Mouse (Mus musculus) G1E (cell line): ENCODE data around the gene Npc2.

Source experiments
- CTCF ChIP-seq: IDR thresholded peaks from 2 replicates; pipeline ENCODE4 v1.5.1; 2012; ENCODE audit warnings: low read depth, low read length, inconsistent platforms, mixed read lengths
- GATA1 ChIP-seq: IDR thresholded peaks from 2 replicates; pipeline ENCODE4 v1.6.1; 2012; ENCODE audit warnings: borderline replicate concordance, low read length, inconsistent platforms, mixed read lengths
- GATA2 ChIP-seq: IDR thresholded peaks from 2 replicates; pipeline ENCODE4 v1.6.1; 2012; ENCODE audit warnings: low read depth, low read length, inconsistent platforms, borderline replicate concordance
- POLR2AphosphoS5 ChIP-seq: IDR thresholded peaks from 2 replicates; pipeline ENCODE4 v1.6.1; 2012; ENCODE audit warnings: low read depth, low read length, inconsistent platforms; ENCODE audit not compliant: insufficient replicate concordance
- TAL1 ChIP-seq: conservative IDR thresholded peaks from 2 replicates; pipeline ENCODE4 v1.6.1; 2012; ENCODE audit warnings: low read depth, low read length, inconsistent platforms, mixed read lengths

DNA sequence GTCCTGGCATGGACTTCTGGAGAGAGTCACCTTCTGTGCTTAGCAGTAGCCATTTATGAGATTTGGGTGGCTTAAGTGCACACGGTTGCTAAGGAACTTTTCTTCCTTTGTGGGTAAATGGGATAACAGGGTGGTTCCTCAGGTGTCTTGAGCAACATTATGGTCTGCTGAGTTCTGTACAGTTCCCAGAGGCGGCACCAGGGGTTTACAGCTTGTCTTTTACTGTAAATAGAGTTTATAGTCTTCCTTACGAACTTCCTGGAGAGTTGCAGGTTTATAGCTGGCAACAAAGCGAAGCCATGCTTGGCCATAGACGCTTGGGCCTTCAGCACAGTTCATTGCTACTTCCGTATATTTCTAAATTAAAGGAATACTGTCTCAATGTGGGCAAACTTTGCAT, 58.4 kb downstream of the Npc2 start:
- no peak for TF ChIP-seq CTCF
- no peak for TF ChIP-seq GATA1
- no peak for TF ChIP-seq TAL1
- TF ChIP-seq POLR2AphosphoS5: no peak
- no peak for TF ChIP-seq GATA2
